Mouse (Mus musculus) embryonic facial prominence, embryonic 10.5 days (tissue): Measurements from ENCODE around the gene Prr18. TPM values are rescaled to one million over a fixed set of nuclear protein-coding genes. Genes with fewer than 3 reads are reported as not detected.
"Not testable (repeated sequence)": the region's sequence is repeated elsewhere in the genome, so short reads cannot be mapped to it uniquely, and the experiment has no call there.

Experiments used
- DNase-seq: peaks from one replicate; pipeline ENCODE4 v3.0.0-alpha.2; 2017; ENCODE audit warnings: low spot score
- H3K27ac ChIP-seq: fragments of 300-500 bp; sonication (generic); replicated peaks from 2 replicates; pipeline ENCODE4 v1.5.1; 2016; ENCODE audit warnings: mild to moderate bottlenecking
- H3K27me3 ChIP-seq: fragments of 300-500 bp; sonication (generic); replicated peaks from 2 replicates; pipeline ENCODE4 v1.6.1; 2016; ENCODE audit warnings: low read depth, mild to moderate bottlenecking; ENCODE audit not compliant: poor library complexity, severe bottlenecking
- H3K36me3 ChIP-seq: fragments of 300-500 bp; sonication (generic); replicated peaks from 2 replicates; pipeline ENCODE4 v1.6.1; 2016; ENCODE audit warnings: mild to moderate bottlenecking, moderate library complexity
- H3K4me1 ChIP-seq: fragments of 300-500 bp; sonication (generic); 2 replicates; pipeline ENCODE4 v1.6.1; 2016
- H3K4me3 ChIP-seq: fragments of 300-500 bp; sonication (generic); 2 replicates; pipeline ENCODE4 v1.5.1; 2016; ENCODE audit warnings: mild to moderate bottlenecking, moderate library complexity
- H3K9me3 ChIP-seq: fragments of 300-500 bp; sonication (generic); 2 replicates; pipeline ENCODE4 v1.6.1; 2016; ENCODE audit warnings: mild to moderate bottlenecking
- WGBS: fragments of 180-500 bp; shearing (Covaris S2); methylation state at CpG from one replicate; pipeline ENCODE4 v1.1.7; 2016; 5-methylcytosine and 5-hydroxymethylcytosine counted together
- polyA plus RNA-seq: library from polyadenylated mRNA; unstranded; fragments of >200 nt; fragmentation: Nextera tagmentation; extraction: Ambion mirVana; gene quantifications from 2 replicates; pipeline ENCODE4 v1.2.1, GENCODE M21; 2016

The Prr18 gene
- polyA plus RNA-seq, 1 experiment from 2014 or later: 0.32 TPM

GRCm38 (mm10) chr17:8310838-8311614 is 26.2 kb upstream of the Prr18 start, which contains the start of gene Sft2d1:
Gene Sft2d1, plus strand, starts transcription at chr17:8311102.
- DNase-seq: peak; percentile 97
- H3K27me3 ChIP-seq: no peaks in the 10 kb centered on the region
- H3K4me3 ChIP-seq: peak within 1 kb of the TSS; percentile 98
- under 1% methylated on average over 54 of the region's 54 CpGs for WGBS
- peaks cover 6% of the 10 kb centered on the region; the same call in 1 of the 2 replicates for H3K36me3 ChIP-seq
- H3K4me1 ChIP-seq: peaks cover 21% of the 10 kb centered on the region
- H3K27ac ChIP-seq: peak within 1 kb of the TSS; percentile 78
- no peaks in the 10 kb centered on the region for H3K9me3 ChIP-seq

GRCm38 (mm10) chr17:8311751-8312150 is 25.5 kb upstream of the Prr18 start:
- Histone ChIP-seq H3K4me1 (peaks cover 21% of the 10 kb centered on the region), H3K27ac (no peak overlapping the region), H3K4me3 (peak overlapping the region; percentile 98), H3K9me3 (no peaks in the 10 kb centered on the region), H3K27me3 (no peaks in the 10 kb centered on the region), H3K36me3 (peaks cover 6% of the 10 kb centered on the region; the same call in 1 of the 2 replicates)
- WGBS: 57% methylated on average over 3 of the region's 3 CpGs
- DNase-seq: no peak

- no peaks in the 10 kb centered on the region for H3K9me3 ChIP-seq
- WGBS: 93% methylated on average over 3 of the region's 3 CpGs
These were observed 23.3 kb upstream of the Prr18 start for GRCm38 (mm10) chr17:8313976-8314375.

GRCm38 (mm10) chr17:8316251-8316650 is 21.0 kb upstream of the Prr18 start:
- H3K36me3 ChIP-seq: peaks cover 9% of the 10 kb centered on the region; the same call in 1 of the 2 replicates
- peaks cover 16% of the 10 kb centered on the region for H3K4me1 ChIP-seq
- H3K27me3 ChIP-seq: no peaks in the 10 kb centered on the region
- WGBS: 79% methylated on average over 1 of the region's 1 CpGs
- H3K27ac ChIP-seq: no peak overlapping the region
- H3K4me3 ChIP-seq: no peak overlapping the region
- no peak for DNase-seq
- no peaks in the 10 kb centered on the region for H3K9me3 ChIP-seq

More at GRCm38 (mm10) chr17:8313976-8314375, 23.3 kb upstream of the Prr18 start:
- Histone ChIP-seq H3K27me3 (no peaks in the 10 kb centered on the region), H3K4me1 (peaks cover 21% of the 10 kb centered on the region), H3K4me3 (no peak overlapping the region), H3K27ac (no peak overlapping the region), H3K36me3 (peaks cover 6% of the 10 kb centered on the region; the same call in 1 of the 2 replicates)
- no peak for DNase-seq

GRCm38 (mm10) chr17:8326877-8327276 is 10.4 kb upstream of the Prr18 start:
- not testable (repeated sequence) for H3K4me1 ChIP-seq, DNase-seq, H3K9me3 ChIP-seq, H3K27me3 ChIP-seq, H3K27ac ChIP-seq, H3K4me3 ChIP-seq
- H3K36me3 ChIP-seq: peaks cover 25% of the 10 kb centered on the region
- WGBS: 91% methylated on average over 11 of the region's 11 CpGs

GRCm38 (mm10) chr17:8328511-8329174 is 8.6 kb upstream of the Prr18 start:
- H3K36me3 ChIP-seq: peaks cover 19% of the 10 kb centered on the region
- DNase-seq: peak; percentile 29
- no peak overlapping the region for H3K4me3 ChIP-seq
- no peaks in the 10 kb centered on the region for H3K4me1 ChIP-seq
- no peaks in the 10 kb centered on the region for H3K27me3 ChIP-seq
- H3K27ac ChIP-seq: no peak overlapping the region
- WGBS: 70% methylated on average over 7 of the region's 7 CpGs
- no peaks in the 10 kb centered on the region for H3K9me3 ChIP-seq

GRCm38 (mm10) chr17:8330602-8331001 is 6.7 kb upstream of the Prr18 start:
- H3K4me3 ChIP-seq: no peak overlapping the region
- no peaks in the 10 kb centered on the region for H3K4me1 ChIP-seq
- DNase-seq: no peak
- no peak overlapping the region for H3K27ac ChIP-seq
- WGBS: 77% methylated on average over 5 of the region's 5 CpGs
- peaks cover 15% of the 10 kb centered on the region for H3K36me3 ChIP-seq
- H3K9me3 ChIP-seq: no peaks in the 10 kb centered on the region
- H3K27me3 ChIP-seq: no peaks in the 10 kb centered on the region

- peak overlapping the region; percentile 65 for H3K4me3 ChIP-seq
- no peaks in the 10 kb centered on the region for H3K36me3 ChIP-seq
- 26% methylated on average over 8 of the region's 8 CpGs for WGBS
- DNase-seq: no peak
- no peak overlapping the region for H3K27ac ChIP-seq
- H3K27me3 ChIP-seq: peaks cover 65% of the 10 kb centered on the region
- no peaks in the 10 kb centered on the region for H3K9me3 ChIP-seq
- peaks cover 19% of the 10 kb centered on the region for H3K4me1 ChIP-seq
These were observed 2.6 kb downstream of the Prr18 start for GRCm38 (mm10) chr17:8339666-8340374.

GRCm38 (mm10) chr17:8340407-8341359 is 3.4 kb downstream of the Prr18 start:
- no peaks in the 10 kb centered on the region for H3K36me3 ChIP-seq
- H3K4me1 ChIP-seq: peaks cover 19% of the 10 kb centered on the region
- peak; percentile 55 for DNase-seq
- H3K9me3 ChIP-seq: no peaks in the 10 kb centered on the region
- peaks cover 65% of the 10 kb centered on the region for H3K27me3 ChIP-seq
- peak overlapping the region; percentile 65 for H3K4me3 ChIP-seq
- under 1% methylated on average over 92 of the region's 92 CpGs for WGBS
- H3K27ac ChIP-seq: peak overlapping the region; percentile 73

GRCm38 (mm10) chr17:8341360-8341963 is 4.2 kb downstream of the Prr18 start:
- H3K36me3 ChIP-seq: no peaks in the 10 kb centered on the region
- peak overlapping the region; percentile 65 for H3K4me3 ChIP-seq
- WGBS: 11% methylated on average over 46 of the region's 46 CpGs
- H3K27me3 ChIP-seq: peaks cover 65% of the 10 kb centered on the region
- no peak for DNase-seq
- H3K9me3 ChIP-seq: no peaks in the 10 kb centered on the region
- peak overlapping the region; percentile 73 for H3K27ac ChIP-seq
- peaks cover 19% of the 10 kb centered on the region for H3K4me1 ChIP-seq

- Histone ChIP-seq H3K4me1 (peaks cover 19% of the 10 kb centered on the region), H3K4me3 (no peak overlapping the region), H3K36me3 (no peaks in the 10 kb centered on the region), H3K27me3 (peaks cover 64% of the 10 kb centered on the region), H3K9me3 (no peaks in the 10 kb centered on the region), H3K27ac (no peak overlapping the region)
- no peak for DNase-seq
- WGBS: 41% methylated on average over 5 of the region's 5 CpGs
These were observed 5.4 kb downstream of the Prr18 start for GRCm38 (mm10) chr17:8342706-8343105.
